Mouse (Mus musculus) embryonic facial prominence, embryonic 15.5 days (tissue): ENCODE data around the gene Svs4. TPM values are rescaled to one million over a fixed set of nuclear protein-coding genes. Genes with fewer than 3 reads are reported as not detected.
"Not testable (repeated sequence)": the region's sequence is repeated elsewhere in the genome, so short reads cannot be mapped to it uniquely, and the experiment has no call there.

ENCODE experiments used
- ATAC-seq: fragments of 200-750 bp; cut with Nextera tagmentation; 2 replicates; pipeline ENCODE4 v1.8.0; 2017; ENCODE audit warnings: low read depth, moderate TSS enrichment; ENCODE audit not compliant: insufficient number of reproducible peaks, low FRiP score, low TSS enrichment
- H3K27ac ChIP-seq: fragments of 300-500 bp; sonication (generic); replicated peaks from 2 replicates; pipeline ENCODE4 v1.5.1; 2015; ENCODE audit warnings: mild to moderate bottlenecking, inconsistent platforms
- H3K27me3 ChIP-seq: fragments of 300-500 bp; sonication (generic); 2 replicates; pipeline ENCODE4 v1.6.1; 2015; ENCODE audit warnings: inconsistent platforms
- H3K36me3 ChIP-seq: fragments of 300-500 bp; sonication (generic); 2 replicates; pipeline ENCODE4 v1.6.1; 2015; ENCODE audit warnings: mild to moderate bottlenecking, inconsistent platforms
- H3K4me1 ChIP-seq: fragments of 300-500 bp; sonication (generic); 2 replicates; pipeline ENCODE4 v1.6.1; 2015; ENCODE audit warnings: inconsistent platforms
- H3K4me2 ChIP-seq: fragments of 300-500 bp; sonication (generic); replicated peaks from 2 replicates; pipeline ENCODE4 v1.6.1; 2015; ENCODE audit warnings: mild to moderate bottlenecking, inconsistent platforms
- H3K4me3 ChIP-seq: fragments of 300-500 bp; sonication (generic); replicated peaks from 2 replicates; pipeline ENCODE4 v1.5.1; 2015; ENCODE audit warnings: mild to moderate bottlenecking, inconsistent platforms
- H3K9ac ChIP-seq: fragments of 300-500 bp; sonication (generic); 2 replicates; pipeline ENCODE4 v1.6.1; 2015; ENCODE audit warnings: inconsistent platforms
- H3K9me3 ChIP-seq: fragments of 300-500 bp; sonication (generic); replicated peaks from 2 replicates; pipeline ENCODE4 v1.6.1; 2016; ENCODE audit warnings: inconsistent platforms
- WGBS: fragments of 180-500 bp; shearing (Covaris S2); methylation state at CpG from one replicate; pipeline ENCODE4 v1.1.7; 2015; 5-methylcytosine and 5-hydroxymethylcytosine counted together
- polyA plus RNA-seq: library from polyadenylated mRNA; unstranded; fragments of >200 nt; fragmentation: Nextera tagmentation; extraction: Ambion mirVana; gene quantifications from 2 replicates; pipeline ENCODE4 v1.2.1, GENCODE M21; 2015

The Svs4 gene
- polyA plus RNA-seq, result not detected in 2 replicates

DNA sequence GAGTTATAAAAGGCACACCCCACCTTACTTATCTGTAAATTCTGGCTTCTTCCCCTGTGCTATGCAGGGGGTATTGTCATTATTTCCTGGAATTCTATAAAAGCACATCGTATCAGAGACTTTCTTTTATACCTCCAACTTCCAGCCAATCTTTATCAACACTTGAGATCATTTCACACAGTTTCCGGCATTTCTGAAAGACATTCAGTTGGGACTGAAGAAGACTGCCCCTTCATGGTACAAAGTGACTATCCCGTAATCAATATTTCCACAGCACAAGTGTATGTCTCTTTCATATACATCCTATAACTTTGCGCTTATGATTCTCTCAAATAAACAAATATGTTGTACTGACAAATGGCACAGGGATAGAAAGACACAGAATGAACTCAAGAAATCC, at the start of gene Svs4:
Gene Svs4, minus strand, starts transcription at position 101 of the 400 bp plus-strand sequence.
- Histone ChIP-seq H3K4me1 (no peaks in the 10 kb centered on the region), H3K9me3 (no peaks in the 10 kb centered on the region), H3K9ac (no peak within 1 kb of the TSS), H3K27me3 (no peaks in the 10 kb centered on the region), H3K27ac (no peak within 1 kb of the TSS), H3K36me3 (no peaks in the 10 kb centered on the region), H3K4me2 (no peak within 1 kb of the TSS), H3K4me3 (no peak within 1 kb of the TSS)
- no peak for ATAC-seq
- 94% methylated on average over 4 of the region's 4 CpGs for WGBS

DNA sequence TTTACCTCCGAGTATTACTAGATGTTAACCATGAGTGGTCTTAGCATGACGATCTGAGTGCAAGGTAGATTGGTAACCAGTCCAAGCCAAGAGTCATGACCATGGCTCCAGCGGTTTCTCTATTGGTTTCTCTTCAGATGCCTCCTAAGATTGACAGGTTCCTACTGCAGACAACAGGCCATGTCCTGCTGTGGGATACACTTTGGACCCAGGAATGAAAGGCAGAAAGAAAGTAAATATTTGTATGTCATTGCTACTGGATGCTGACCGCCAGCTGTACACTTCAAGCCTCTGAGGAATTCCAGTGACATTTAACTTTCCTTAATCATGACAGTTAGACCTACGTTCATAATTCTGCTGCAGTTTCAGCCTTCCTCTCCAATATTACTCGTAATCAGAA, 42.7 kb upstream of the Svs4 start:
- Histone ChIP-seq H3K27me3 (no peaks in the 10 kb centered on the region), H3K9me3 (no peaks in the 10 kb centered on the region), H3K36me3 (no peaks in the 10 kb centered on the region), H3K4me1 (no peaks in the 10 kb centered on the region), H3K4me2 (no peak overlapping the region), H3K4me3 (no peak overlapping the region), H3K27ac (no peak overlapping the region), H3K9ac (no peak overlapping the region)
- 86% methylated on average over 6 of the region's 6 CpGs for WGBS
- no peak for ATAC-seq

DNA sequence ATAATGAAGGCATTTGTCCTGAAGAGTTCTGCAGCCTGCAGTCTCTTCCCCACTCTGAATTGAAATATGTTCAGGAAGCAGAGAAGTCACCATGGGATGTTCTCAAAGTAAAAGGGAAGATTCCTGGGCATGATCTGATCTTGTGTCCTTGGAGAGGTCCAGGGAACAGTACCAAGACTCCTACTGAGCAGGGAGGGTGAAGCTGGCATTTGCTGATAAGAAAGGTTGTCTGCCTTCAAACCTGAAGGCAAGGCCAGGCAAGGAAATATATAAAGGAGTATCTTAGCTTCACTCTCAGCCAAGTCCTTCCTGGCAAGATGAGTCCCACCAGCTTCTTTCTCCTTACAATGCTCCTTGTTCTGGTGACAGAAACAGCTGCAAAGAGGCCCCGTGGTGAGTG, 38.2 kb upstream of the Svs4 start, which contains the start of gene Svs6:
Gene Svs6, plus strand, starts transcription at position 301 of the 400 bp plus-strand sequence.
- not testable (repeated sequence) for H3K4me3 ChIP-seq, H3K4me1 ChIP-seq, H3K36me3 ChIP-seq, H3K9ac ChIP-seq, H3K27ac ChIP-seq, ATAC-seq, H3K27me3 ChIP-seq, H3K4me2 ChIP-seq, H3K9me3 ChIP-seq
- WGBS, result 71% methylated on average over 1 of the region's 1 CpGs

GRCm38 (mm10) chr2:164315460-164315859, 37.2 kb upstream of the Svs4 start:
- H3K4me2 ChIP-seq, H3K9ac ChIP-seq, H3K4me1 ChIP-seq, H3K36me3 ChIP-seq, H3K9me3 ChIP-seq, ATAC-seq, H3K27ac ChIP-seq, H3K27me3 ChIP-seq, H3K4me3 ChIP-seq: not testable (repeated sequence)

DNA sequence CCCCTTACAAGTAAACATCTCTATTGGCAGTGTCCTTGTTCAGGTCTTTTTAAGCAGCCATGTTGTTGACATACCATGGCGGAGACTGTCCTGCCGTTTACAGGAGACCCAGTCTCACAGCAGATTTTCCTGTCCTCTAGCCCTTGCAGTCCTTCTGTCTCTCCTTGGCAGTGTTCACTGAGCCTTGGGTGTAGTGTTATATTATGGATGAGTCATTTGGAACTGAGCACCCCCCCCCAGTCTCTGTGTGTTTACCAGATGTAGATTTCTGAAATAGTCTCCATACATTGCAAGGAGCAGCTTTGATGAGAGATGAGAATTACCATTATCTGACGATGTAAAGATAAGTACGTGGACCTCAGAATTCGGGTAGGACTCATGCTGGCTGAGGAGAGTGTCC, 34.3 kb upstream of the Svs4 start:
- H3K4me1 ChIP-seq, result no peaks in the 10 kb centered on the region
- no peaks in the 10 kb centered on the region for H3K36me3 ChIP-seq
- H3K9me3 ChIP-seq, result no peaks in the 10 kb centered on the region
- H3K27me3 ChIP-seq, result no peaks in the 10 kb centered on the region
- ATAC-seq, result no peak
- no peak overlapping the region for H3K9ac ChIP-seq
- no peak overlapping the region for H3K27ac ChIP-seq
- no peak overlapping the region for H3K4me2 ChIP-seq
- no peak overlapping the region for H3K4me3 ChIP-seq
- 82% methylated on average over 5 of the region's 5 CpGs for WGBS

DNA sequence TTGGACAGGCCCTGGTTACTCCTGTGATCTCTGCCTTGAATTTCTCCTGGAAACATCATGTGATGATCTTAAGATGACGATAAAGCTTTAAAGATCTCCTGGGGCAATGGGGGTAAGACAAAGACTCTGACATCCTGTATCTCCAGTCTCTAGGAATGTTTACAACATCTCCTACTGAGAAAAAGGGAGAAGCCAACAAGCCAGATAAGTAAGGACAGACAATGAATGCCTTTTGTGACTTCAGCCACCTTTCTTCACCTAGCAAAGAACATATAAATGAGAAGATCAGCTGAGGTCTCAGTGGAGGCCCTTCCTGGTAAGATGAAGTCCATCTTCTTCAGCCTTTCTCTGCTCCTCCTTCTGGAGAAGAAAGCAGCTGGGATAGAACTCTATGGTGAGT, 10.7 kb upstream of the Svs4 start, which contains the start of gene Svs3a:
Gene Svs3a, plus strand, starts transcription at position 301 of the 400 bp plus-strand sequence.
- H3K27ac ChIP-seq, H3K27me3 ChIP-seq, ATAC-seq, H3K36me3 ChIP-seq, H3K4me2 ChIP-seq, H3K4me3 ChIP-seq, H3K9me3 ChIP-seq, H3K4me1 ChIP-seq, H3K9ac ChIP-seq: not testable (repeated sequence)
- 59% methylated on average over 1 of the region's 1 CpGs for WGBS

GRCm38 (mm10) chr2:164256540-164256939, 21.7 kb downstream of the Svs4 start, which contains the start of gene Svs3b:
Gene Svs3b, minus strand, starts transcription at chr2:164256640.
- not testable (repeated sequence) for H3K9ac ChIP-seq, H3K4me3 ChIP-seq, H3K36me3 ChIP-seq, H3K9me3 ChIP-seq, ATAC-seq, H3K4me2 ChIP-seq, H3K27me3 ChIP-seq, H3K4me1 ChIP-seq, H3K27ac ChIP-seq
- 81% methylated on average over 1 of the region's 1 CpGs for WGBS

DNA sequence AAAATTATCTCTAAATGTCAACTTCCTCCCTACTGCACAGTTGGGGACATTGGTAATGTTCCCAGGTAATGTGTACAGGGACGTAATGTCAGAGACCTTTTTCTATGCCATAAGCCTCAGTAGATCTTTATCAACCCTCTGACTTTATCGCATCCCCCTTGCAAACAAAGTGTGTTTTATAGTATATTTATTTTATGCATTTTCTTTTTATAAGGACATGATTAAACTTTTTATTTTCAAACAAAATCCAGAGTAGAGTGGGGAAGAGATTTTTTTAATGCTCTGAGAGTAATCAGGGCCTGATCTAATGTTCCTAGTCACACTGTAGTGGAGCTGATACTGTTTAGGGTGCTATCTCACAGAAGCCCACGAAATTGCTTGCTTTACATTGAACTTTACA, 39.9 kb downstream of the Svs4 start, which contains the start of gene Svs2:
Gene Svs2, minus strand, starts transcription at position 101 of the 400 bp plus-strand sequence.
- H3K4me3 ChIP-seq, result no peak within 1 kb of the TSS
- no peak within 1 kb of the TSS for H3K9ac ChIP-seq
- H3K36me3 ChIP-seq, result no peaks in the 10 kb centered on the region
- H3K27ac ChIP-seq, result no peak within 1 kb of the TSS
- WGBS, result 77% methylated on average over 3 of the region's 3 CpGs
- ATAC-seq, result no peak
- H3K4me1 ChIP-seq, result no peaks in the 10 kb centered on the region
- H3K4me2 ChIP-seq, result no peak within 1 kb of the TSS
- H3K27me3 ChIP-seq, result no peaks in the 10 kb centered on the region
- H3K9me3 ChIP-seq, result no peaks in the 10 kb centered on the region

- no peak overlapping the region for H3K4me2 ChIP-seq
- H3K9ac ChIP-seq, result no peak overlapping the region
- no peak overlapping the region for H3K27ac ChIP-seq
- no peaks in the 10 kb centered on the region for H3K36me3 ChIP-seq
- H3K4me3 ChIP-seq, result no peak overlapping the region
- H3K4me1 ChIP-seq, result no peaks in the 10 kb centered on the region
- 86% methylated on average over 8 of the region's 8 CpGs for WGBS
- no peaks in the 10 kb centered on the region for H3K27me3 ChIP-seq
- no peaks in the 10 kb centered on the region for H3K9me3 ChIP-seq
- no peak for ATAC-seq
Observed at GRCm38 (mm10) chr2:164232671-164233070, 45.6 kb downstream of the Svs4 start.

DNA sequence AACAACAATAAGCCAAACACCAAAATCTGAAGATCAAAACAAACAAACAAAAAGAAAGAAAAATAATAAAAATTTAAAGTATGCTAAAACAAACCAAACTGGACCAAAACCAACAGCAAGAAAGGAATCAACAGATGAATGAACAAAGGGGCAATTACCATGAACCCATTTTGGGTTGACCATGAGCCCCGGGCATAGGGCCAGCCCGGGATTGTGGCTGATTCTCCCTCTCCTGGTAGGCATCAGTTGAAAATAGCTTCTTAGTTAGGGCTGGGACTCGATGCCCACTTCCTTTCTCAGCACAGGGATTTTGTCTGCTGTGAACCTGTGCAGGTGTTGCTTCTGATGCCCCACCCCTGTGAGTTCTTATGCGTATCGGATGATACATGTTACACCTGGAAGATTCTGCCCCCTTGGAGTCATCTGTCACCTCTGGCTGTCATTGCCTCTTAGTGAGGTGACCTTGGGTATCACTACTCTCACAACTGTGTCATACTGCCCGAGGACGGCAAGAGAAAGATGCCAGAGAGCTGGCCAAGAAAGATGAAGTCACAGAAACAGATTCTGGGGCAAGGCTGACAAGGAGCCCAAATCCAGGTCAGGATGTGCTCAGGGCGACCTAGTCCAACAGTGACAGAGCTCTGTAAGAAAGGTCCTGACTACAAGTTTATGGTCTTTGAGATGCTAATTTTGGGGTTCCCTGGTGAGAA, 49.7 kb downstream of the Svs4 start:
- 83% methylated on average over 8 of the region's 8 CpGs for WGBS

More for the DNA sequence above, 49.7 kb downstream of the Svs4 start:
- H3K9me3 ChIP-seq, result no peaks in the 10 kb centered on the region
- H3K27me3 ChIP-seq, result no peaks in the 10 kb centered on the region
- no peak overlapping the region for H3K27ac ChIP-seq
- no peak overlapping the region for H3K9ac ChIP-seq
- H3K4me1 ChIP-seq, result no peaks in the 10 kb centered on the region
- H3K4me3 ChIP-seq, result no peak overlapping the region
- no peak overlapping the region for H3K4me2 ChIP-seq
- no peaks in the 10 kb centered on the region for H3K36me3 ChIP-seq
- no peak for ATAC-seq
